Mouse (Mus musculus) intestine, embryonic 15.5 days (tissue): ENCODE measurements around the gene Dcun1d3. TPM values are rescaled to one million over a fixed set of nuclear protein-coding genes. Genes with fewer than 3 reads are reported as not detected.

Source experiments
- ATAC-seq: fragments of 200-750 bp; cut with Nextera tagmentation; 2 replicates; pipeline ENCODE4 v1.8.0; 2017; ENCODE audit warnings: moderate TSS enrichment, moderate library complexity
- H3K27ac ChIP-seq: fragments of 300-500 bp; sonication (generic); 2 replicates; pipeline ENCODE4 v1.5.1; 2015; ENCODE audit warnings: mild to moderate bottlenecking, inconsistent platforms
- H3K27me3 ChIP-seq: fragments of 300-500 bp; sonication (generic); replicated peaks from 2 replicates; pipeline ENCODE4 v1.6.1; 2015; ENCODE audit warnings: inconsistent platforms
- H3K36me3 ChIP-seq: fragments of 300-500 bp; sonication (generic); 2 replicates; pipeline ENCODE4 v1.6.1; 2015; ENCODE audit warnings: inconsistent platforms
- H3K4me1 ChIP-seq: fragments of 300-500 bp; sonication (generic); replicated peaks from 2 replicates; pipeline ENCODE4 v1.6.1; 2015; ENCODE audit warnings: inconsistent platforms
- H3K4me2 ChIP-seq: fragments of 300-500 bp; sonication (generic); replicated peaks from 2 replicates; pipeline ENCODE4 v1.6.1; 2015; ENCODE audit warnings: mild to moderate bottlenecking, inconsistent platforms
- H3K4me3 ChIP-seq: fragments of 300-500 bp; sonication (generic); replicated peaks from 2 replicates; pipeline ENCODE4 v1.5.1; 2015; ENCODE audit warnings: inconsistent platforms
- H3K9ac ChIP-seq: fragments of 300-500 bp; sonication (generic); 2 replicates; pipeline ENCODE4 v1.6.1; 2015; ENCODE audit warnings: inconsistent platforms
- H3K9me3 ChIP-seq: fragments of 300-500 bp; sonication (generic); 2 replicates; pipeline ENCODE4 v1.6.1; 2016; ENCODE audit warnings: inconsistent platforms
- WGBS: fragments of 180-500 bp; shearing (Covaris S2); methylation state at CpG from one replicate; pipeline ENCODE4 v1.1.7; 2015; 5-methylcytosine and 5-hydroxymethylcytosine counted together
- polyA plus RNA-seq: library from polyadenylated mRNA; unstranded; fragments of >200 nt; fragmentation: Nextera tagmentation; extraction: Ambion mirVana; gene quantifications from 2 replicates; pipeline ENCODE4 v1.2.1, GENCODE M21; 2015

The Dcun1d3 gene
- polyA plus RNA-seq, 1 experiment from 2014 or later = 10.6 TPM

- peaks cover 2% of the 10 kb centered on the region; the same call in 1 of the 2 replicates for H3K36me3 ChIP-seq
- no peak overlapping the region for H3K4me2 ChIP-seq
- peaks cover 8% of the 10 kb centered on the region; the same call in 1 of the 2 replicates for H3K4me1 ChIP-seq
- WGBS = 61% methylated on average over 5 of the region's 5 CpGs
- H3K9ac ChIP-seq = no peak overlapping the region
- no peaks in the 10 kb centered on the region for H3K27me3 ChIP-seq
- H3K4me3 ChIP-seq = no peak overlapping the region
- ATAC-seq = no peak; the same call in 1 of the 2 replicates
- no peaks in the 10 kb centered on the region for H3K9me3 ChIP-seq
- H3K27ac ChIP-seq = no peak overlapping the region
These were observed 31.6 kb downstream of the Dcun1d3 start for GRCm38 (mm10) chr7:119864500-119864899.

- ATAC-seq = no peak
- no peak overlapping the region for H3K4me2 ChIP-seq
- H3K36me3 ChIP-seq = peaks cover 10% of the 10 kb centered on the region
- peaks cover 8% of the 10 kb centered on the region; the same call in 1 of the 2 replicates for H3K4me1 ChIP-seq
- 33% methylated on average over 1 of the region's 1 CpGs for WGBS
- H3K27me3 ChIP-seq = no peaks in the 10 kb centered on the region
- H3K27ac ChIP-seq = peak overlapping the region; percentile 45; the same call in 1 of the 2 replicates
- H3K9me3 ChIP-seq = no peaks in the 10 kb centered on the region
- H3K9ac ChIP-seq = no peak overlapping the region
- no peak overlapping the region for H3K4me3 ChIP-seq
These were observed 33.9 kb downstream of the Dcun1d3 start for GRCm38 (mm10) chr7:119862167-119862566.

GRCm38 (mm10) chr7:119861335-119862091 lies 34.6 kb downstream of the Dcun1d3 start:
- Histone ChIP-seq H3K9me3 (no peaks in the 10 kb centered on the region), H3K36me3 (peaks cover 10% of the 10 kb centered on the region), H3K4me3 (no peak overlapping the region), H3K9ac (no peak overlapping the region), H3K4me1 (peaks cover 8% of the 10 kb centered on the region; the same call in 1 of the 2 replicates), H3K27me3 (no peaks in the 10 kb centered on the region), H3K27ac (peak overlapping the region; percentile 45), H3K4me2 (no peak overlapping the region)
- ATAC-seq = peak; percentile 79
- WGBS = 39% methylated on average over 6 of the region's 6 CpGs

- H3K4me2 ChIP-seq = no peak overlapping the region
- ATAC-seq = peak; percentile 66
These were observed 35.1 kb downstream of the Dcun1d3 start for GRCm38 (mm10) chr7:119860971-119861334.

GRCm38 (mm10) chr7:119860554-119860953 lies 35.5 kb downstream of the Dcun1d3 start:
- Histone ChIP-seq H3K27me3 (no peaks in the 10 kb centered on the region), H3K4me1 (peaks cover 8% of the 10 kb centered on the region; the same call in 1 of the 2 replicates), H3K9me3 (no peaks in the 10 kb centered on the region), H3K9ac (no peak overlapping the region), H3K27ac (no peak overlapping the region), H3K36me3 (peaks cover 10% of the 10 kb centered on the region), H3K4me2 (no peak overlapping the region), H3K4me3 (no peak overlapping the region)
- peak; percentile 89 for ATAC-seq
- WGBS = 67% methylated on average over 2 of the region's 2 CpGs

More at GRCm38 (mm10) chr7:119860971-119861334, 35.1 kb downstream of the Dcun1d3 start:
- Histone ChIP-seq H3K9me3 (no peaks in the 10 kb centered on the region), H3K4me3 (no peak overlapping the region), H3K4me1 (peaks cover 8% of the 10 kb centered on the region; the same call in 1 of the 2 replicates), H3K9ac (no peak overlapping the region), H3K27me3 (no peaks in the 10 kb centered on the region), H3K27ac (peak overlapping the region; percentile 45; the same call in 1 of the 2 replicates), H3K36me3 (peaks cover 10% of the 10 kb centered on the region)

- Histone ChIP-seq H3K36me3 (peaks cover 10% of the 10 kb centered on the region), H3K4me1 (peaks cover 8% of the 10 kb centered on the region; the same call in 1 of the 2 replicates), H3K9me3 (no peaks in the 10 kb centered on the region), H3K27ac (no peak overlapping the region), H3K4me3 (no peak overlapping the region), H3K27me3 (no peaks in the 10 kb centered on the region), H3K9ac (no peak overlapping the region), H3K4me2 (no peak overlapping the region)
- WGBS = 80% methylated on average over 3 of the region's 3 CpGs
- ATAC-seq = peak; percentile 30
These were observed 36.0 kb downstream of the Dcun1d3 start for GRCm38 (mm10) chr7:119860116-119860515.

- WGBS = 84% methylated on average over 6 of the region's 6 CpGs
- H3K9me3 ChIP-seq = no peaks in the 10 kb centered on the region
These were observed 36.6 kb downstream of the Dcun1d3 start for GRCm38 (mm10) chr7:119859476-119859875.

GRCm38 (mm10) chr7:119855031-119855430 lies 41.1 kb downstream of the Dcun1d3 start:
- no peak for ATAC-seq
- Histone ChIP-seq H3K4me1 (no peaks in the 10 kb centered on the region), H3K4me2 (no peak overlapping the region), H3K9me3 (no peaks in the 10 kb centered on the region), H3K36me3 (peaks cover 10% of the 10 kb centered on the region), H3K27me3 (no peaks in the 10 kb centered on the region), H3K27ac (no peak overlapping the region), H3K4me3 (no peak overlapping the region), H3K9ac (no peak overlapping the region)

More at GRCm38 (mm10) chr7:119859476-119859875, 36.6 kb downstream of the Dcun1d3 start:
- peaks cover 8% of the 10 kb centered on the region; the same call in 1 of the 2 replicates for H3K4me1 ChIP-seq
- no peaks in the 10 kb centered on the region for H3K27me3 ChIP-seq
- H3K36me3 ChIP-seq = peaks cover 10% of the 10 kb centered on the region
- ATAC-seq = no peak
- H3K4me3 ChIP-seq = no peak overlapping the region
- no peak overlapping the region for H3K4me2 ChIP-seq
- no peak overlapping the region for H3K9ac ChIP-seq
- H3K27ac ChIP-seq = no peak overlapping the region

- WGBS = 95% methylated on average over 2 of the region's 2 CpGs
- H3K4me2 ChIP-seq = no peak overlapping the region
- no peak for ATAC-seq
- H3K9ac ChIP-seq = no peak overlapping the region
- no peaks in the 10 kb centered on the region for H3K9me3 ChIP-seq
- H3K4me1 ChIP-seq = no peaks in the 10 kb centered on the region
- no peaks in the 10 kb centered on the region for H3K27me3 ChIP-seq
- H3K4me3 ChIP-seq = no peak overlapping the region
- H3K36me3 ChIP-seq = peaks cover 7% of the 10 kb centered on the region
- H3K27ac ChIP-seq = no peak overlapping the region
These were observed 41.7 kb downstream of the Dcun1d3 start for GRCm38 (mm10) chr7:119854362-119854761.

GRCm38 (mm10) chr7:119853186-119853585 lies 42.9 kb downstream of the Dcun1d3 start:
- ATAC-seq = no peak

GRCm38 (mm10) chr7:119852494-119852893 lies 43.6 kb downstream of the Dcun1d3 start:
- H3K4me1 ChIP-seq = no peaks in the 10 kb centered on the region

More at GRCm38 (mm10) chr7:119853186-119853585, 42.9 kb downstream of the Dcun1d3 start:
- WGBS = 87% methylated on average over 1 of the region's 1 CpGs
- Histone ChIP-seq H3K36me3 (peaks cover 5% of the 10 kb centered on the region; the same call in 1 of the 2 replicates), H3K27ac (no peak overlapping the region), H3K27me3 (no peaks in the 10 kb centered on the region), H3K4me1 (no peaks in the 10 kb centered on the region), H3K9me3 (no peaks in the 10 kb centered on the region), H3K4me2 (no peak overlapping the region), H3K4me3 (no peak overlapping the region), H3K9ac (no peak overlapping the region)

GRCm38 (mm10) chr7:119850737-119851136 lies 45.4 kb downstream of the Dcun1d3 start:
- Histone ChIP-seq H3K9ac (no peak overlapping the region), H3K9me3 (no peaks in the 10 kb centered on the region), H3K27me3 (no peaks in the 10 kb centered on the region), H3K4me1 (no peaks in the 10 kb centered on the region), H3K27ac (no peak overlapping the region), H3K36me3 (no peaks in the 10 kb centered on the region), H3K4me3 (no peak overlapping the region), H3K4me2 (no peak overlapping the region)
- no peak for ATAC-seq
- WGBS = 79% methylated on average over 5 of the region's 5 CpGs

More at GRCm38 (mm10) chr7:119852494-119852893, 43.6 kb downstream of the Dcun1d3 start:
- ATAC-seq = no peak
- Histone ChIP-seq H3K4me3 (no peak overlapping the region), H3K36me3 (peaks cover 2% of the 10 kb centered on the region; the same call in 1 of the 2 replicates), H3K4me2 (no peak overlapping the region), H3K27me3 (no peaks in the 10 kb centered on the region), H3K9me3 (no peaks in the 10 kb centered on the region), H3K9ac (no peak overlapping the region), H3K27ac (no peak overlapping the region)
